Mouse (Mus musculus) kidney, postnatal 10 days (tissue): Measurements from ENCODE around the gene Cerkl.

ENCODE experiments used
- DNase-seq: peaks from one replicate; pipeline ENCODE4 v3.0.0; 2021; ENCODE audit warnings: mixed read lengths

Cerkl gene

GRCm38 (mm10) chr2:79371326-79372153, 85.0 kb downstream of the Cerkl start:
- no peak for DNase-seq

GRCm38 (mm10) chr2:79370711-79371312, 85.8 kb downstream of the Cerkl start:
- peak; percentile 17 for DNase-seq

GRCm38 (mm10) chr2:79369905-79370304, 86.7 kb downstream of the Cerkl start:
- DNase-seq: no peak

GRCm38 (mm10) chr2:79369061-79369524, 87.5 kb downstream of the Cerkl start:
- DNase-seq: no peak

DNA sequence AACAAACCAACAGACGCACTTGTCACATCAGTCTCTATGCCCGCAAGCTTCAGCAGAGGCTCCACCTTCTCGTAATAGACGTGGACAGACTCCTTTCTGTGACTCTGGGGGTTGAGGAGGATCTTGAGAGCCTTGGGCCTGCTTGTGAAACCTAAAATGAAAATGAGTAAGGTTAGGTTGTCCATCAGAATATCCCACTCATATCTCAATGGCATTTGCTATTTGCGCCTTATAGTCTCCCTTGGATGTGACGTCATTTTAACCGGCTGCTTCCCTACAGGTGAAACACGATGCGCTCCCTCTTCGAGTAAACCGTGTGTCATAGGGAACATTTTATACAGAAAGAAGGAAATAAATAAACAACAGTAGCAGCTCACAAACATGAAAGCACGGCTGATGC, 87.9 kb downstream of the Cerkl start:
- no peak for DNase-seq

GRCm38 (mm10) chr2:79367451-79368450, 88.8 kb downstream of the Cerkl start:
- no peak for DNase-seq

GRCm38 (mm10) chr2:79363920-79364319, 92.7 kb downstream of the Cerkl start:
- DNase-seq: no peak

DNA sequence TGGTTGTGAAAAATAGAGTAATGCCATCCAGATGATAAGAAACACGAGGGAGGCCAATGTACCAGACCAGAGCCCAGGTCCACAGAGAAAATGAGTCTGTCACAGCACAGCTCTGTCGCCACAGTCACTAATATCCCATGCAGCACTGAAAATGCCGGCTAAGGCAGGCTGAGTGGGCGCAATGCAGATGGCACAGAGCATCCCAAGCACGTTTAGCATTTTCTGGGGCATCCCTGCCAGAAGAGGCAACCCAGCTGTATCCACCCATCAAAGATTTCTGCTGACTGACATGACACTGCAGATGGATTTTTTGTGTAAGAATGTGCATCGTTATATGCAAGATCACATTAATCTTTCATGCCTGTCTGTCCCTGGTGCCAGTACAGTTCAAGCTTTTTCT, 94.6 kb downstream of the Cerkl start:
- DNase-seq: no peak

- no peak for DNase-seq
These were observed 98.8 kb downstream of the Cerkl start for GRCm38 (mm10) chr2:79357835-79358234.

DNA sequence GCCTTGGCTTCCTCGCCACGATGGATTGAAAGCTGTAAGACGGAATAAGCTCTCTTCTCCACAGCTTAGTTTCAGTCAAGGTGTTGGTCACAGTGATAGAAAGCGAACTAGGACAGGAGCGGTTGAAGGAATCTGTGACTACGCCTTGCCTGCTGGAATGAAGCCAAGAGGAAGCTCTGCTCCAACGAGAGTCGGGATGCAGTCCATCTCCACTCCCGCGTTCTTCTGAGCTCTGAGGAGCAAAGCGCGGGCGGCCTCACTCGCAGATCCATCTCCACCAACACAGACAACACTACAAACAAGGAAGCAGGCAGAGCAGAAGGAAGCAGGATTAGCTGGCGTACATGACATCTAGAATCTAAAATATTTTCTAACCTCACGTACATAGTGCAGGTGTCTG, 101.8 kb downstream of the Cerkl start:
- DNase-seq: no peak

DNA sequence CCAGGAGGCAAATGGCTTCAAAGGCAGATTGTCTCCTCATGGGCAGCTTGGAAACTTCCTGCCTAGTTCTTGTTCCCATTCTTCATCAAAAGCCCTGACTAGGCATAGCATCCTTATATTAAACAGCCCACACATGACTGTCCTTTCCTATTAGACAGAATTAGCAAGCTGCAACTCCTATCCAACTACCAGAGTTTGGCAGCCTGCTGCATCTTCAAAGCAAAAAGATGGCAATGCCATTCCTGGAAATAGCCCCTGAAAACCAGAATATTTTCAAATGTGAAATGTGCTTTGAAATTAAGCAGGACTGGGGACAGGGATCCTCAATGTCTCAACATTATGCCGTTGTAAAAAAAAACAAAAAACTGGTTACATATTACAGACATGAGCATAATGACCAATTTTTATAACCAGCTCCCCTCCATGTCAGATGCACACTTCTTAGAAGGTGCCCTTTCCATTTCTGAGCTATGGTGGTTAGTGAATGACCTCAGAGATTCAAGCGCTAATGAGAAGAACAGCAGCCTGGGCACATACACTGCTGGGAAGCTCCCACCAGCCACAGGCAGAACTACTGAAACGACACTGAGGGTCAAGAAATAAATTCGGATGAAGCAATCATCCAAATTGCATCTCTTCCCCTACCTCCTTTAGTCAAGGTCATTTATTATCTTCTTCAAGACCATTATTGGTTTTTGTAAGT, 104.3 kb downstream of the Cerkl start:
- no peak for DNase-seq

- no peak for DNase-seq
These were observed 105.1 kb downstream of the Cerkl start for GRCm38 (mm10) chr2:79351179-79352099.

DNA sequence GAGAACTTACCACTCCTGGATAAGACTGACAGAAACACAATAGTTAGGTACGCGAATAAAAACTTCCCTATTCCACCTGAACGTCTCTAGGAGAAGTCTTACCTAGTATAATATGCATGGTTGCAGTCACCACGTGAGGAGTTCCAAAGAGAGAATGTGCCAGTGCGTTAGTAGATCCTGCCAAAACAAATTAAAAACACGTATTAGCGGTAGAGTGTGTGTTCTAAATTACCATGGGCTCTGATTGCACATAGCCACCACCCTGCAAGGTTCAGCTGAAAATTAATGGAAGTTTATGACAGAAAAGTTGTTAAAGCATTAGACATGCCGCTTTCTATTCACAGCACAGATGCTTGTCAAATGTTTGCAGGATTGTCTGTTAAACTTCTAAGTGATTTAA, 113.5 kb downstream of the Cerkl start:
- no peak for DNase-seq

DNA sequence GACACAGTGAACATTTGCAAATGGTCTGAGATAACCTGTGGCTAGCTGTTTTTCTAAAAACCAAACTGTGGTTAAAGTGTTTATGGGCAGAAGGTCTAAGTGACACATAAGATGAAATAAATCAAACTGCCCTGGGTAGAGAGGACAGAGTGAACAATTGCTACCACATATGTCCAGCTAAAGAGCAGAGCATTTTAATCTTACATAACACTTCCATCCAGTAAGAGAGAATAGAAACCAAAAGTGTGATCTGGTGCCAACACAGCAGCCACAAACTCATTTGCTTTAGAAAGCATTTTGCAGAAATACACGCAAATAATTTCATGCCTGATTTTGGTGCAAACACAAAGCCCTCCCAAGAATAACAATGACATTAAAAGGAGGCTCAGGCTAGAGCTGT, 117.6 kb downstream of the Cerkl start:
- no peak for DNase-seq

GRCm38 (mm10) chr2:79336141-79336540, 120.4 kb downstream of the Cerkl start:
- DNase-seq: no peak

DNA sequence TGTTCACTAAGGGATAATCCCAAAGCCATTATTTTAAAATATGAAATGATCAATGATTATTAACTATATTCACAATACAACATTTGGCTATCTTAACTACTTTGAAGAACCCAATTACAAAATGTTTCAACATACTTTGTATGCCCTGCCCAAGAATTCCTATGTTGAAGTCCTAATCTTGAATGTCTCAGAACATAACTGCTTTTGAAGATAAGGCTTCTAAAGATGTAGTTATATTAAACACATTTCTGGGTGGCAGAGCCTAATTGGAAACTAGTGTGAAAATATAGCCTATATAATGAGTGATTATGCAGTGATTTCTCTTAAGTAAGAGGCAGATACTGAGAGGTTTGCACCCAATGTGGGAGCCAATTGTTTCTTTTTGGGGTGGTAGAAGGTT, 121.9 kb downstream of the Cerkl start:
- no peak for DNase-seq

GRCm38 (mm10) chr2:79328079-79328478, 128.5 kb downstream of the Cerkl start:
- no peak for DNase-seq

DNA sequence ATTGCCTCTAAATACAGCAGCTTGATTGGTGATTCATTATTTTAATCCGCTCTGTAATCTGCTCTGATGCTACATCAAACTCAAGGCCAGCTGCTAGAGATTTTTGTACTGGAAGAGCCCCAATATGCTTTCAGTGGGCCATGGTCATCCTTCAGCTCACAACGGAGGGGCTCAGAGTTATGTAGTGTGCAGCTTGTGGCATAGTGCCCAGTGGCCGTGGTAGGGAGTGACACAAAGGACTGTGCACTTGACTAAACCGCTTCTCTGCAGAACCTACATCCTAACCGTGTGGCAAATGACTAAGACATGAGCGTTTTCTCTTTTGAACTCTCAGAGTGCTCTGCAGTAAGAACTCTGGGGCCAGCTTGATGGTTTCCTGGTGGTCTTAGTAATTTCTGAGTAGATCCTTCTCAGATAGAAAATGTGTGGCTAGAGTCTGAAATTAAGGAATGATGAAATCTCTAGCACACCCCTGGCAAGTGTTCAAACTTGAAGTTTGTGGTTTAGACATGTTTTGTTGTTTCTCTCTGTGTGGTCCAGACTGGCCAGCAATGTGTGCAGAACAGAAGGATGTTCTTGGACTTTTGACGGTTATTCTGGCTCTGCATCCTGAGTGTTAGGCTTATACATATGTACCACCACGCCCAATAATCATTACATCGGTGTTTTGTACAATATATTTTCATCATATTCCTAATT, 140.3 kb downstream of the Cerkl start:
- DNase-seq: peak; percentile 31

DNA sequence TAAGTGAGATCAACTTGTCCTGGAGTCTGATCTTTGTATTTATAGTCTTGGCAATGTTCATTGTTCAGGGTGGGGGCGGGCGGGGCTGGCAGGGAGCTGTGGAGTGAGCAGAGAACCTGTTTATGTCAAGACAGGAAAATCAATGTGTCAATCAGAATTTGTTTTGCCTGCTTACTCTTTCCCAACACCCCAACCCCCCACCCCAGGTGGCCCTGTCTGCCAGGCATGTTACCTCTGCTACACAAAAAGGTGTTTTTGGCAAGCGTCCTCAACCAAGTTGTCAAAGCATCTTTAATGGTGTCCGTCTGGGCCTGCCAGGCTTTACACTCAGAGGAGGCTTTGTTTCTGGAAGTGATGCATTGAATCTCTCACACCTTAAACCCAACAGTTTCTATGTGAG, 141.5 kb downstream of the Cerkl start:
- no peak for DNase-seq

DNA sequence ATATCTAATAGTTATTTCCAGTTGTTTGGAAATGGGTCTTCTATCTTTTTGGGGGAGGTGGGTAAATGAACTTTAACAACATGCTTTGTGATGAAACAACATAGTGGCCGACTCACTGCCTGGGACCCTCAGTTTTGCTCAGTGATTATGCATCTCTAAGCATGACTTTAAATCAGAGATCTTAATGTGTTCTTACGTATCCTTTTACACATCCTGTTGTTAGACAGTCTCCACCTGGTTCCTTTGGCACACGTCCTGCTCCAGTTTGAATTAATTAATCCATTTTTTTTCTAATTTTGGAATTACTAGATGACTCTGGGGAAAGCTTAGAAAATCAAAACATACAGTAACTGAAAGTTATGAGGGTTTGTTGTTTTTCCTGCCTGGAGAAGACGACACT, 144.1 kb downstream of the Cerkl start:
- DNase-seq: peak; percentile 16
